Mouse (Mus musculus): ENCODE measurements around the gene Npr2.

- no peak for TF ChIP-seq CTCF (conservative IDR thresholded peaks at IDR 0.05; ENCODE audit: low read length)
- no peak for TF ChIP-seq NANOG (IDR thresholded peaks at IDR 0.05; ENCODE audit: borderline replicate concordance, low read length)
- TF ChIP-seq POU5F1 (IDR thresholded peaks at IDR 0.05; ENCODE audit: borderline replicate concordance, low read length) = no peak
Measured at GRCm38 (mm10) chr4:43678541-43678940, 46.8 kb downstream of the Npr2 start.

All from E14TG2a.4 (cell line).